Mouse (Mus musculus): ENCODE results near the gene Ptger1.

- no peak for TF ChIP-seq CTCF (IDR thresholded peaks at IDR 0.05; ENCODE audit: low read depth)
- TF ChIP-seq EP300 (IDR thresholded peaks at IDR 0.05; ENCODE audit: low read depth): no peak
Observed at GRCm38 (mm10) chr8:83619568-83620285, 46.8 kb upstream of the Ptger1 start.
